Mouse (Mus musculus) left cerebral cortex, postnatal 10 days (tissue): ENCODE measurements at regions not wholly inside any gene's neighbourhood (a gene's known extent, or its start where the extent isn't known, plus 50 kb on each side); places are given as distances from the start of the nearest gene placed in this dataset.
A peak's percentile ranks its signal among the peaks of the same experiment; 100 is the strongest.

ENCODE experiments used
- DNase-seq, 2 experiments: peaks; one replicate each; pipeline ENCODE4 v3.0.0; 2021 to 2022; ENCODE audit warnings: low spot score in 2 of 2, mixed read lengths in 1 of 2; ENCODE audit errors: extremely low spot score in 1 of 2
- intact Hi-C: fragments of 180-260 bp; cut with DNase I; formaldehyde crosslinking; loops from one replicate; pipeline ENCODE4 v1.15.1; 2025

- DNase-seq, result peak in 1 of 2 experiments; percentile 23
These were observed 1389.0 kb upstream of the Acvr2a start for GRCm38 (mm10) chr2:47424910-47425309.

DNA sequence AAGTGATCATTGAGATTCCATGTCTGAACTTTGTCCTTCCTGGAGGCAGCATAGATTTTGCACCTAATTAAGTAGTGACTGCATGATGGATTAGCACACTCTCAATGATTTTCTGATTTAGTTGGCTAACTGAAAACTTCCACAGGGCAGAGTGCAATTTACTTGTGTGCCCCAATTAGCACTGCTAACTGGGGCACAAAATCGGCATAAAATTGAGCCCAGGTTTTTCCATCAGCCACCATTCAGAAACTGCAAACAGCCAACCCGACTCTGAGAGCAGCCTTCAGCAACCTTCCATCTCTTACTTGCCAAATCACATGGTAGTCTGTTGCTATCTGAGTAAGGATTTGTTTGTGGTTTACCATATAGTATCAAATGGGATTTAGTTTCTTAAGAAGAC, 1384.1 kb upstream of the Acvr2a start:
- no peak for DNase-seq
- intact Hi-C loops, result no loop called here

More at GRCm38 (mm10) chr2:47424910-47425309, 1389.0 kb upstream of the Acvr2a start:
- intact Hi-C loops, result no loop called here

- intact Hi-C loops, result no loop called here
- DNase-seq, result no peak
These were observed 1347.9 kb upstream of the Acvr2a start for GRCm38 (mm10) chr2:47466043-47466442.

- intact Hi-C loops, result loop anchor here (5.0 kb wide), 1 partner anchor 1395 kb away; no protein-coding TSS in a partner anchor
- DNase-seq, result peak; percentile 21 to 32
These were observed 1321.9 kb upstream of the Acvr2a start for GRCm38 (mm10) chr2:47491874-47492539.
